Mouse (Mus musculus) erythroblast, embryonic 14.5 days (primary cell): ENCODE data around the gene Glud1. TPM values are rescaled to one million over a fixed set of nuclear protein-coding genes. Genes with fewer than 3 reads are reported as not detected.

Experiments
- H3K27me3 ChIP-seq: 2 replicates; pipeline ENCODE4 v1.6.1; 2012; ENCODE audit warnings: inconsistent platforms; ENCODE audit not compliant: control insufficient read depth
- H3K36me3 ChIP-seq: 2 replicates; pipeline ENCODE4 v1.6.1; 2012; ENCODE audit warnings: mild to moderate bottlenecking, inconsistent platforms; ENCODE audit not compliant: control insufficient read depth
- H3K4me1 ChIP-seq: 2 replicates; pipeline ENCODE4 v1.6.1; 2012; ENCODE audit warnings: inconsistent platforms; ENCODE audit not compliant: control insufficient read depth
- H3K4me3 ChIP-seq: replicated peaks from 2 replicates; pipeline ENCODE3; 2012; ENCODE audit warnings: moderate library complexity, mild to moderate bottlenecking, inconsistent platforms
- H3K9me3 ChIP-seq: 2 replicates; pipeline ENCODE4 v1.6.1; 2012; ENCODE audit warnings: low read length, inconsistent platforms, mixed read lengths; ENCODE audit not compliant: control insufficient read depth
- GATA1 ChIP-seq: IDR thresholded peaks from 2 replicates; pipeline ENCODE4 v1.6.1; 2012; ENCODE audit warnings: low read length, inconsistent platforms, mixed read lengths
- TAL1 ChIP-seq: IDR thresholded peaks from 3 replicates; pipeline ENCODE4 v1.6.1; 2012; ENCODE audit warnings: low read length, inconsistent platforms, mixed read lengths
- polyA plus RNA-seq: library from polyadenylated mRNA; stranded (reverse); fragments of >175 nt; gene quantifications from 2 replicates; pipeline ENCODE4 v1.2.3, GENCODE M21; 2012

The Glud1 gene
- polyA plus RNA-seq, 1 experiment = 0.87 TPM

DNA sequence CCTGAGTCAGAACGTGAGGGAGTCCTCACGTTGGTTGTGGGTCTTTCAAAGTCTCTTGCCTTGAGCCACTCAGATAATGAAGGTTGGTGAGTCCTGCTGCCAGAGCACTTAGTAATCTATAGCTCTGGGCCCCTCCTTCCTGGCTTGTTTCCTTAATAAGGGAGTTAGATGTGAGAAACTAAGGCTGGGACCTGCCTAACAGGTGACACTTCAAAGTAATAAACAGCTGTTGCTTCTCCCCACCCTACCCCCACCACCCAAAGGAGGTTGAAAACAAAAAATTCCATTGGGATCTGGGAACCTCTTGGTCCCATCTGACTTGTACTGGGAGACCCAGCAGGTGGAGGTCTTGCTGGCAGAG is 54.6 kb downstream of the Glud1 start:
- TF ChIP-seq TAL1 = no peak

DNA sequence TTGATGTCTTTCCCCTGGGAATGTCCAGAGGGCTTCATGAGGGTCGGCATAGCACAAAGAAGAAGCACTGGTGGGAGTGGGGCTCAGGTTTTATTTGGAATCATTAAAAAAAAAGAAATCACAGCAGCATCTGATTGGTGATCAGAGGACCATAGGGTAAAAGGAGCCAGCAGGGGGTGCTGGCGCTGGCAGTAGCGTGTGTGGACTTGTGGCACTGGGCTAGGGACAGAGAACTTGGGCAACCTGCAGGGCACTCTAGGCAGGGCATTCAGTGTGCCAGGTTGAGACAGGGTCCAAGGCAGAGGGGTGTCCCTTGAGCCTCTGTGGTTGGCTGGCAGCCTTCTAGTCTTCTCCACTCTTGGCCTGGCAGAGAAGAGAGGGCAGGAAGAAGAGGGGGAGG is 59.7 kb downstream of the Glud1 start:
- Histone ChIP-seq H3K4me3 (no peak overlapping the region), H3K4me1 (no peaks in the 10 kb centered on the region), H3K27me3 (no peaks in the 10 kb centered on the region), H3K36me3 (no peaks in the 10 kb centered on the region), H3K9me3 (0 out of 2 replicates have a peak, but pooled peaks cover 2% of the 10 kb centered on the region)
- TF ChIP-seq GATA1 (no peak), TAL1 (no peak)

More for the DNA sequence above, 54.6 kb downstream of the Glud1 start:
- H3K4me1 ChIP-seq = peaks cover 8% of the 10 kb centered on the region
- no peak overlapping the region for H3K4me3 ChIP-seq
- H3K9me3 ChIP-seq = 0 out of 2 replicates have a peak, but pooled peaks cover 2% of the 10 kb centered on the region
- no peaks in the 10 kb centered on the region for H3K36me3 ChIP-seq
- H3K27me3 ChIP-seq = peaks cover 5% of the 10 kb centered on the region; the same call in 1 of the 2 replicates

DNA sequence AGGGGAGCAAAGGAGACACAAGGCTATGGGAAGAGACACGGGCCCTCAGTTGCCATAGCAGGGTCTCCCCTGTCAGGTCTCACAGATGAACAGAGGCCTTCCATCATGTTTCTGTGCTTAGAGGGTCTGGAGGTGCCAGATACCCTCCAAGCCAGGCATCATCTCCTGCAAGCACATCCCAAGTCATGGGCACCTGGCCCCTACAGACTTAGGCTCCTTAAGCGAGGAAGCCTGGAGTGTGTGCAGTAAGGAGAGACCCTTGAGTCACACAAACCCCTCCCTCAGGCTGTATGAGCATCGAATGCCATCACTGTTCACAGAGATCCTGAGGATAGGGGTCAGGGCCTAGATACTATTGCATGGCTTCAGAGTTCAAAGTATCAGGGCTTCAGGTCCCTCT is 60.4 kb downstream of the Glud1 start:
- Histone ChIP-seq H3K27me3 (no peaks in the 10 kb centered on the region), H3K36me3 (no peaks in the 10 kb centered on the region), H3K9me3 (no peaks in the 10 kb centered on the region), H3K4me3 (no peak overlapping the region), H3K4me1 (no peaks in the 10 kb centered on the region)
- no peak for TF ChIP-seq TAL1
- TF ChIP-seq GATA1 = no peak

DNA sequence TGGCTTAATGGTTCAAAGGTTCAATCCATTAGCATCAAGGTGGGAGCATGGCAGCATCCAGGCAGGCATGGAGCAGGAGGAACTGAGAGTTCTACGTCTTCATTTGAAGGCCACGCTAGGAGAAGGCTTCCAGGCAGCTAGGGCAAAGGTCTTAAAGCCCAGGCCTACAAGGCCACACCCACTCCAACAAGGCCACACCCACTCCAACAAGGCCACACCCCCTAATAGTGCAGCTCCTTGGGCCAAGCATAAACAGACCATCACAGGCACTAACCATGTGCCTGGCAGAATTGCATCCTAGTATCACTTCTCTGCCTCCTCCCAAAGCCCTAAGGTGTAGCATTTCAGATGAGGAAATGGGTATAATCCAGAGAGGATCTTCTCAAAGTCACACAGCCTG is 61.2 kb downstream of the Glud1 start:
- no peaks in the 10 kb centered on the region for H3K4me1 ChIP-seq
- no peak overlapping the region for H3K4me3 ChIP-seq
- no peaks in the 10 kb centered on the region for H3K27me3 ChIP-seq
- H3K36me3 ChIP-seq = no peaks in the 10 kb centered on the region
- no peaks in the 10 kb centered on the region for H3K9me3 ChIP-seq
- TF ChIP-seq GATA1 (no peak), TAL1 (no peak)

DNA sequence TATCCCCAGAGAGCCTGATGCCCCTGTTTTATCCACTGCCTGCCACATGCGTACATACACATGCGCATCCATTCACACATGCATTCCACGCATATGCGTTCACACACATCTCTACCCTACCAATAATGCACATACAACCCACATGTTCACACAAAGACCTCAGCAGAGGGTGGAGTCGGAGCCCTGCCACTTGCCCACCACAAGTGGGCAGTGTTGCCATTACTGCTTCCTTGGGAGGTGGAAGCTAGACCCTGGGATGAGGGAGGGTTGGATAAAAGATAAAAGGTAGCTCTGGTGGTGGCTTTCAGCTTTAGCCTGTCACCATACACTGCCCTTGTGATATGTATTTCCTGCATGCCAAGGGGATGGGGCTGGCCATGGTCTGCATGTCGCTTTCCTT is 62.1 kb downstream of the Glud1 start:
- no peak overlapping the region for H3K4me3 ChIP-seq
- H3K36me3 ChIP-seq = no peaks in the 10 kb centered on the region
- H3K27me3 ChIP-seq = no peaks in the 10 kb centered on the region
- no peaks in the 10 kb centered on the region for H3K4me1 ChIP-seq
- H3K9me3 ChIP-seq = no peaks in the 10 kb centered on the region
- TF ChIP-seq GATA1 (no peak), TAL1 (no peak)

DNA sequence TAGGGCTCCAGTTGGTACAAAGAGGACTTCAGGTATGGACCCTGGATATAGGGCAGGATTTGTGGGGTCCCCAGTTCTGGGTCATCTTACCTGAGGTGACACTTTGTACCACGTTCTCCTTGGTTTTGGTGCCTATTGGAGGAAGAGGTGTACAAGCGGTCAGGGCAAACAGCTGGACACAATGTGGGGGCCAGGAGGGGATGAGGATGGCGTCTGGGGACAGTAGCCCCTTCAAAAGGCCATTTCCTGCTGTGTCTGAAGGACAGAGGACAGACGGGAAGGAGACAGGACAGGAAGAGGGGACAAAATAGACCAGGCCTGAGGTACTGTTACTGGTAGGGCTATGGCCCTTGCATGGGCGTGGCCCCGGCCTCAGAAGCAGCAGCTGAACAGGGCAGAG is 63.1 kb downstream of the Glud1 start:
- Histone ChIP-seq H3K4me3 (no peak overlapping the region), H3K36me3 (no peaks in the 10 kb centered on the region), H3K9me3 (no peaks in the 10 kb centered on the region), H3K27me3 (no peaks in the 10 kb centered on the region), H3K4me1 (no peaks in the 10 kb centered on the region)
- TF ChIP-seq GATA1 = no peak
- TF ChIP-seq TAL1 = no peak

DNA sequence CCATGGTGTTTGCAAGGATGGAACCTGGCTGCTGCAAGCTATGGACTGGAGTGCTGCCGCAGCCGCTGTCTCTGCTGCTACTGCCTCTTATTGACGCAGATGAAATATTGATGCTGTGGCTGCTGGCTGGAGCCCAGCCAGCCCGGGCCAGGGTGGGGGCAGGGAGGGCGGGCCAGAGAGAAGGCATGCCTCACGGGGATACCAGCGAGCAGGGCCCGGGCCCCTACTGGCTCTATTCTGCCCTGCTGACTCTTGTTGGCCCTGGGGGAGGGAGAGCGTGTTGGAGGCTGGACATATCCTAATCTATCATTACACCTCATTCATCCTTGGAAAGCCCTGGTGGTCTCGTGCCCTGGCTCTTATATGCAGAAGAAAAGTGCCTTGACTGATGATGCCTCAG is 64.0 kb downstream of the Glud1 start, which contains the start of gene Sncg:
Gene Sncg, minus strand, starts transcription at position 213 of the 400 bp plus-strand sequence.
- Histone ChIP-seq H3K27me3 (no peaks in the 10 kb centered on the region), H3K36me3 (no peaks in the 10 kb centered on the region), H3K4me1 (no peaks in the 10 kb centered on the region), H3K4me3 (no peak within 1 kb of the TSS), H3K9me3 (no peaks in the 10 kb centered on the region)
- TF ChIP-seq GATA1 (no peak), TAL1 (no peak)

DNA sequence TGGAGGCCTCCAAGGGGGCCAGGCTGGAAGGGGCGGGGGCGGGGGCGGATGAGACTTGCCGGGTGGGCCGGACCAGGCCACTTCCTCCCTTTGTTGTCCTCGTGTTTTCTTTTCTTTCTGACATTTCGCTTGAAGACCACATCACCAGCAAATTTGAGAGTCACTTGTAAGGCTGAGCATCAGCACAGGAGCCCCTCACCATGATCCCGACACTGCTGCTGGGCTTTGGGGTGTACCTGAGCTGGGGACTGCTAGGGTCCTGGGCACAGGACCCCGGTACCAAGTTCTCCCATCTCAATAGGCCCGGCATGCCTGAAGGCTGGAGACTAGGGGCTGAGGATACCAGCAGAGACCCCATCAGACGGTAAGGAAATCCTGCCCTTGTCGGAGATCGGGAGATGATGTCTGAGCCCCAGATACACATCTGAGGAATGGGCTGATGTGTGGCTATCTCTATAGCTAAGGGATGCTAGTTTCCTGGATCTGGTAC is 64.9 kb downstream of the Glud1 start, which contains the start of gene Mmrn2:
Gene Mmrn2, plus strand, starts transcription at position 51 of the 490 bp plus-strand sequence.
- no peaks in the 10 kb centered on the region for H3K4me1 ChIP-seq
- no peaks in the 10 kb centered on the region for H3K36me3 ChIP-seq
- no peak within 1 kb of the TSS for H3K4me3 ChIP-seq
- H3K27me3 ChIP-seq = no peaks in the 10 kb centered on the region
- no peaks in the 10 kb centered on the region for H3K9me3 ChIP-seq
- TF ChIP-seq TAL1 (no peak), GATA1 (no peak)

DNA sequence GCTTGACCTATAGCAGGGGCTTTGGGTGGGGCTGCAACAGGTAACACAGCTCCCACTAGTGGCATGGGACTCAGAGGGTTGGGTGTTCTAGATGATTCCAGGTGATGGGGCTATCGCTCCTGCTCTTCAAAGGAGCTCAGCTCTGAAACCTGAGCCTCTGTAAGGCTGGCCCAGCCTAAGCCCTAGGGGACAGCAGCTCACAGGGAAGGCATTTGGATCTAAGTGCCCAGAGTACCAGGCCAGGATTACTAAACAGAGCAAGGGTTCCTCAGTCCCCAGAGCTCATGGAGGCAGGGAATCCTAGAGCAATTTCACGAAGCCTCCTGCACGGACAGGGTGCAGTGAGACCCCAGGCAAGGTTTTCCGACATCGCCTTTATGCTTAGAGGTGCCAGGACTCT is 65.4 kb downstream of the Glud1 start:
- TF ChIP-seq TAL1 (no peak), GATA1 (no peak)
- Histone ChIP-seq H3K36me3 (no peaks in the 10 kb centered on the region), H3K9me3 (no peaks in the 10 kb centered on the region), H3K4me3 (no peak overlapping the region), H3K4me1 (no peaks in the 10 kb centered on the region), H3K27me3 (no peaks in the 10 kb centered on the region)

DNA sequence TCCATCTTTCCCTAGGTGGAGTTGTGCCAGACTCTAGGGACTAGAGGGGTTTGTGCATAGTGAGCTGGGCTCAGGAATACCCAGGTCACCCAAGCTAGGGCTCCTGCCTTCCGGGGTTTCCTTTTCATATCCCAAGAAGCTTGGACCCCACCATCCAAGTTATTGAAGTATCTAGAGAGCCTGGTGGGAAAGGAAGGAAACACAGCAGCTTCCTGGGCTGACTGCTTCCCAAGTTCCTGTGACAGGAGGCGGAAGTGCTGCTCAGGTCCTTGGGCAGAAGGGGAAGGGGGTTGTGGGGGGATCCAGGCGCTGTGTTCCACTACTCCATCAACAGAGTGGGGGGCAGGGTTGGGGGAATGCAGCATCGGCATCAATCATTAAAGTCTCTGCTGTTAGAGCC is 66.6 kb downstream of the Glud1 start:
- no peak for TF ChIP-seq TAL1
- TF ChIP-seq GATA1 = no peak
- Histone ChIP-seq H3K4me1 (no peaks in the 10 kb centered on the region), H3K4me3 (no peak overlapping the region), H3K9me3 (no peaks in the 10 kb centered on the region), H3K27me3 (no peaks in the 10 kb centered on the region), H3K36me3 (no peaks in the 10 kb centered on the region)
